Mouse (Mus musculus) frontal cortex, postnatal 14 days (tissue): ENCODE data around the gene Fbxl8.

Source experiments
- DNase-seq, 2 experiments: peaks; one replicate each; pipeline ENCODE4 v3.0.0; 2022; ENCODE audit warnings: low spot score in 2 of 2

Fbxl8 gene

GRCm38 (mm10) chr8:105257318-105258114 is 6.9 kb upstream of the Fbxl8 start:
- DNase-seq: no peak

- peak in 1 of 2 experiments; percentile 39 for DNase-seq
Observed at GRCm38 (mm10) chr8:105258911-105259720, 5.3 kb upstream of the Fbxl8 start.

- DNase-seq: peak in 1 of 2 experiments; percentile 56
Observed at GRCm38 (mm10) chr8:105259721-105260320, 4.6 kb upstream of the Fbxl8 start.

- DNase-seq: no peak
Observed at GRCm38 (mm10) chr8:105260371-105261099, 3.9 kb upstream of the Fbxl8 start.

GRCm38 (mm10) chr8:105261326-105261980 is 3.0 kb upstream of the Fbxl8 start:
- DNase-seq: no peak

GRCm38 (mm10) chr8:105263244-105263912 is 1.1 kb upstream of the Fbxl8 start:
- no peak for DNase-seq

- no peak for DNase-seq
Observed at GRCm38 (mm10) chr8:105265128-105265527, 680 bp downstream of the Fbxl8 start.

GRCm38 (mm10) chr8:105266775-105267174 is 2.3 kb downstream of the Fbxl8 start:
- DNase-seq: no peak

- DNase-seq: peak; percentile 75 to 77
Observed at GRCm38 (mm10) chr8:105268342-105269074, 4.1 kb downstream of the Fbxl8 start.

GRCm38 (mm10) chr8:105269075-105269458 is 4.6 kb downstream of the Fbxl8 start:
- no peak for DNase-seq

GRCm38 (mm10) chr8:105269461-105269947 is 5.1 kb downstream of the Fbxl8 start, which contains the start of gene Hsf4:
Gene Hsf4 (plus strand): TSS chr8:105269801.
- no peak for DNase-seq

- no peak for DNase-seq
Observed at GRCm38 (mm10) chr8:105270101-105270915, 5.9 kb downstream of the Fbxl8 start.

- no peak for DNase-seq
Observed at GRCm38 (mm10) chr8:105270916-105271186, 6.4 kb downstream of the Fbxl8 start.

- no peak for DNase-seq
Observed at GRCm38 (mm10) chr8:105275387-105275786, 10.9 kb downstream of the Fbxl8 start.

- DNase-seq: no peak
Observed at GRCm38 (mm10) chr8:105275840-105276239, 11.4 kb downstream of the Fbxl8 start, which contains the start of gene Nol3. Gene Nol3 (plus strand): TSS chr8:105276140.

GRCm38 (mm10) chr8:105276292-105277120 is 12.1 kb downstream of the Fbxl8 start:
- peak in 1 of 2 experiments; percentile 7 for DNase-seq

- peak; percentile 70 for DNase-seq
Observed at GRCm38 (mm10) chr8:105278911-105279334, 14.5 kb downstream of the Fbxl8 start.

- DNase-seq: no peak
Observed at GRCm38 (mm10) chr8:105280567-105280966, 16.1 kb downstream of the Fbxl8 start.
